Mouse (Mus musculus): ENCODE data around the gene Vmn2r91.
"Not testable (repeated sequence)": the region's sequence is repeated elsewhere in the genome, so short reads cannot be mapped to it uniquely, and the experiment has no call there.

Vmn2r91 gene

DNA sequence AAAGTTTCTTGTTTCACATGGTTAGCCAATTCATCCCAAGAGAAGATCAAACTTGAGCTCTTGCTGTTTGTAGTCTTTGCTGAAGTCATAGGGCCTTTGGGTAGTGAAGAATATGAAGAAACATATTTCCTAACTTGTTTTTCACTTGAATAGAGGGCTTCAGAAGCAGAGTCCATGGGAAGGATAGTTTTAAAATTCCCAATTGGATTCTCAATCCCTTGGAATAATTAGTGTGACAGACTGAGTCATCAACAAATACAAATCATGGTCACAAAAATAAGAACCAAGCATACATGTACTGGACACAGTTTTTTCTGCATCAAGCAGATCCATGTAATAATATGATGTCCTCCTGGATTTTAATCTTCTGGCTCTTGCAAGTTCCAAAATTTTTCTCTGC lies at the start of gene Vmn2r91:
Vmn2r91 (plus strand) TSS at position 301 of the 400 bp plus-strand sequence.
- DNase-seq (ENCODE audit: low spot score): not testable (repeated sequence)

DNA sequence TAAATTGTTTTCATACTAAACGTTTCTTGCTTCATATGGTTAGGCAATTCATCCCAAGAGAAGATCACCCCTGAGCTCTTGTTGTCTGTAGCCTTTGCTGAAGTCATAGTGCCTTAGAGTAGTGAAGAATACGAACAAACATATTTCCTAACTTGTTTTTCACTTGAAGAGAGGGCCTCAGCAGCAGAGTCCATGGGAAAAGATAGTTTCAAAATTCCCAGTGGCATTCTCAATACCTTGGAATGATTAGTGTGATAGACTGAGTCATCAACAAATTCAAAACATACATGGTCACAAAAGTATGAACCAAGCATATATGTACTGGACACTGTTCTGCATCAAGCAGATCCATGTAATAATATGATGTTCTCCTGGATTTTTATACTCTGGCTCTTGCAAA lies 35.7 kb upstream of the Vmn2r91 start, which contains the start of gene Vmn2r124:
Vmn2r124 (plus strand) TSS at position 301 of the 400 bp plus-strand sequence.
- no peak for DNase-seq (ENCODE audit: low spot score)

DNA sequence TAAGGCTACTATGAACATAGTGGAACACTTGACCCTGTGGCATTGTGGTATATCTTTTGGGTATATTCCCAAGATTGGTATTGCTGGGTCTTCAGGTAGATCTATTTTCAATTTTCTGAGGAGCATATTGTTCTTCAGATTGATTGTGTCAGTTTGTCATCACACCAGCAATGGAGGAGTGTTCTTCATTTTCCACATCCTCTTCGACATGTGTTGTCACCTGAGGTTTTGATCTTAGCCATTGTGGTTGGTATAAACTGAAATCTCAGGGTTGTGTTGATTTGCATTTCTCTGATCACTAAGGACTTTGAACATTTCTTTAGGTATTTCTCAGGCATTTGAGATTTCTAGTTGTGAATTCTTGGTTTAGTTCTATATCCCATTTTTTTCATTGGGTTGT lies 10.8 kb downstream of the Vmn2r91 start:
- not testable (repeated sequence) for DNase-seq (ENCODE audit: low spot score)

DNA sequence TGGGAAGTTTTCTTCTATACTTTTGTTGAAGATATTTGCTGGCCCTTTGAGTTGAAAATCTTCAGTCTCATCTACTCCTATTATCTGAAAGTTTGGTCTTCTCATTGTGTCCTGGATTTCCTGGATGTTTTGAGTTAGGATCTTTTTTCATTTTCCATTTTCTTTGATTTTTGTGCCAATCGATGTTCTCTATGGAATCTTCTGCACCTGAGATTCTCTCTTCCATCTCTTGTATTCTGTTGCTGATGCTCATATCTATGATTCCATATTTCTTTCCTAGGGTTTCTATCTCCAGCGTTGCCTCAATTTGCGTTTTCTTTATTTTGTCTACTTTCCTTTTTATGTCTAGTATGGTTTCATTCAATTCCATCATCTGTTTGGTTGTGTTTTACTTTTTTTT lies 17.4 kb downstream of the Vmn2r91 start:
- DNase-seq (ENCODE audit: low spot score): not testable (repeated sequence)

DNA sequence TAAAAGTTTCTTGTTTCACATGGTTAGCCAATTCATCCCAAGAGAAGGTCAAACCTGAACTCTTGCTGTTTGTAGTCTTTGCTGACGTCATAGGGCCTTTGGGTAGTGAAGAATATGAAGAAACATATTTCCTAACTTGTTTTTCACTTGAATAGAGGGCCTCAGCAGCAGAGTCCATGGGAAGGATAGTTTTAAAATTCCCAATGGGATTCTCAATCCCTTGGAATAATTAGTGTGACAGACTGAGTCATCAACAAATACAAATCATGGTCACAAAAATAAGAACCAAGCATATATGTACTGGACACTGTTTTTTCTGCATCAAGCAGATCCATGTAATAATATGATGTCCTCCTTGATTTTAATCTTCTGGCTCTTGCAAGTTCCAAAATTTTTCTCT lies 66.8 kb downstream of the Vmn2r91 start, which contains the start of gene Vmn2r92:
Vmn2r92 (plus strand) TSS at position 301 of the 400 bp plus-strand sequence.
- DNase-seq (ENCODE audit: low spot score): not testable (repeated sequence)

DNA sequence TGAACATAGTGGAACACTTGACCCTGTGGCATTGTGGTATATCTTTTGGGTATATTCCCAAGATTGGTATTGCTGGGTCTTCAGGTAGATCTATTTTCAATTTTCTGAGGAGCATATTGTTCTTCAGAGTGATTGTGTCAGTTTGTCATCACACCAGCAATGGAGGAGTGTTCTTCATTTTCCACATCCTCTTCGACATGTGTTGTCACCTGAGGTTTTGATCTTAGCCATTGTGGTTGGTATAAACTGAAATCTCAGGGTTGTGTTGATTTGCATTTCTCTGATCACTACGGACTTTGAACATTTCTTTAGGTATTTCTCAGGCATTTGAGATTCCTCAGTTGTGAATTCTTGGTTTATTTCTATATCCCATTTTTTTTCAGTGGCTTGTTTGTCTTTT lies 76.4 kb downstream of the Vmn2r91 start:
- DNase-seq (ENCODE audit: low spot score): not testable (repeated sequence)

Measured in spleen, adult 12 weeks (tissue).